Mouse (Mus musculus) liver, adult 2 months (tissue): ENCODE results near the gene Rpl6.

ENCODE experiments used
- CTCF ChIP-seq: fragments of 200-500 bp; IDR thresholded peaks from 2 replicates; pipeline ENCODE4 v1.5.1; 2011; ENCODE audit warnings: low read depth, low read length, control low read depth
- POLR2A ChIP-seq: fragments of 200-500 bp; IDR thresholded peaks from 2 replicates; pipeline ENCODE4 v1.6.1; 2011; ENCODE audit warnings: low read length, control low read depth; ENCODE audit not compliant: insufficient read depth; ENCODE audit errors: extremely low read depth

DNA sequence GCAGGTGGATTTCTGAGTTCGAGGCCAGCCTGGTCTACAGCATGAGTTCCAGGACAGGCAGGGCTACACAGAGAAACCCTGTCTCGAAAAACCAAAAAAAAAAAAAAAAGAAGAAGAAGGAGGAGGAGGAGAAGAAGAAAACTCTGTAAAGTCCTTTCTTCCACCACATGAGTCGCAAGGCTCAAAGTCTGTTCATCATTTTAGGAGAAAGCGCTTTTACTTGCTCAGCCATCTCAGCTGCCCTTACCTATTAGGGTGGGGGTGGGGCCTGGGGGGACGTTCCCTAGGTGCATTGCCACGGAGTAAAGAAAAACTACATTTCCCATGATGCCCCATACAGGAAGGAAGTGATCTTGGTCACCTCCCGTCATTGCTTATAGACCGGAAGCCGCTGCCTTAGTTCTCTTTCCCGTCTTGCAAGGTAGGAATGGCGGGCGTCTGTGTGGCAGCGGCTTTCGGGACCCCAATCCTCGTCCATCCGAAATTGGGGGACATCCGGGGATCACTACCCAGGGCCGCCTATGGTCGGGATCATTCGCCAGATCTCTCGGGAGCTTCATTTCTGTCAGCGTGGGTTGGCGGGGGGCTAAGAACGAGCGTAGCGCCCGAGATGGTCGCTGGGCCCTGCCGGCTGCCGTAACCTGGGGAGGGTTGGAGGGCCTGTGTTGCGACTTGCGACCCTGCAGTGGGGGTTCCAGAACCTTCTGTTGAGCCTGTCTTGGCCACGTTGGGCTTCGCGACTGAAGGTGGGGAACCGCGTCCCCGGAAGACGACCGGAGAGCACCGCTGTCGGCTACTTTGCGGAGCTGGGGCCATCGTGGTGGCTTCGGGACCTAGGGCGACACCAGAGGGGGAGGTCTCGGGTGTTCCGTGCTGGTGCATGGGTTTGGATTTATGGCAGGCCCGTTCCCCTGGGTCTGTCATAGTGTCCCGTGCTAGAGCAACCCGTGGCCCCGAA lies at the start of gene Rpl6:
- TF ChIP-seq POLR2A (peak; percentile 72), CTCF (no peak)
